Mouse (Mus musculus): Measurements from ENCODE around the gene Gm28845.
A peak's percentile ranks its signal among the peaks of the same experiment; 100 is the strongest.

DNA sequence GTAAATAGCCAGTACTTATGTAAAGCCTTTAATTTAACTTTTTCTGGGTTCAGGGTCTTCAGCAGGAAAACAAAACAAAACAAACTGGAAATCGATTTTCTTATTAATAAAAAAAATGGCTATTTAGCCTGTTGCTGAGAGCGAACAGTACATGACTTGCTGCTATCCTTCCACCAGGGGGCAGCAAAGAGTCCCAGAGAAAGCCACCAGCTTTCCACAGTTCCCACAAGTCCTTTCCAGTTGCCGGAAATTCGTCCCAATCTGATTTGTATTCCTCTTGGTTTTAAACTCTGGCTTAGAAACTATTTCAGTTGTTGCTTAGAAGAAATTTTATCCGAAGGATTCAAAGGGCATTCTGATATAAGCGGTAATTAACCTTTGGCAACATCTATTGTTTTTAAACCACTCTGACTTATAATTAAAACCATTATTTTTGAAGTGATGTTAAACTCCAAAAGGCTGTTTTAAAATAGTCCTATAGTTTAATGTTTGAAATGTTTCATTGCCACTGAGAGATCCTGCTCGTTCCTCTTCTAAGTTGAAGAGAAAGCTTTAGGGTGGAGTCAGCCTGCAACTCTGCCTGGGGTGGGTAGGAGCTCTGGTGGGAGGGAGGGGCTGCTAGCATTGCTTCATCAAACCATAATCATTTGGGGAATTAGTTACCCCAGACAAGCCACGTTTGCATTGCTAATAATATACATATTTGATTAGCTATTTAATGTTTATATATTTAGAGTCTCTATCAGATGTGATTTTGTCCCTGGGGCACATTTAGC, 7.1 kb downstream of the Gm28845 start:
- TF ChIP-seq CTCF (IDR thresholded peaks at IDR 0.05; ENCODE audit: low read depth, low read length) = peak; percentile 83
- no peak for TF ChIP-seq POLR2AphosphoS5 (IDR thresholded peaks at IDR 0.05; ENCODE audit: insufficient replicate concordance, low read depth, low read length)
- TF ChIP-seq GATA1 (IDR thresholded peaks at IDR 0.05; ENCODE audit: borderline replicate concordance, low read length) = no peak
- TF ChIP-seq GATA2 (IDR thresholded peaks at IDR 0.05; ENCODE audit: borderline replicate concordance, low read depth, low read length) = no peak

All from G1E (cell line).